Mouse (Mus musculus) mouse embryonic stem cell (cell line): ENCODE measurements around the gene Pde9a.

ENCODE experiments used
- in situ Hi-C, 2 experiments: fragments of 300-500 bp; cut with MboI; formaldehyde crosslinking; loops; 1 replicate in 1 of 2; 3 replicates in 1 of 2; pipeline ENCODE4 v1.14.3; 2019 to 2020; ENCODE audit warnings: low sequenced_read_pairs in 2 of 2, low pct_unique_long_range_greater_than_20kb in 1 of 2, mixed read lengths in 1 of 2; ENCODE audit not compliant: unreplicated experiment in 1 of 2

Pde9a gene

DNA sequence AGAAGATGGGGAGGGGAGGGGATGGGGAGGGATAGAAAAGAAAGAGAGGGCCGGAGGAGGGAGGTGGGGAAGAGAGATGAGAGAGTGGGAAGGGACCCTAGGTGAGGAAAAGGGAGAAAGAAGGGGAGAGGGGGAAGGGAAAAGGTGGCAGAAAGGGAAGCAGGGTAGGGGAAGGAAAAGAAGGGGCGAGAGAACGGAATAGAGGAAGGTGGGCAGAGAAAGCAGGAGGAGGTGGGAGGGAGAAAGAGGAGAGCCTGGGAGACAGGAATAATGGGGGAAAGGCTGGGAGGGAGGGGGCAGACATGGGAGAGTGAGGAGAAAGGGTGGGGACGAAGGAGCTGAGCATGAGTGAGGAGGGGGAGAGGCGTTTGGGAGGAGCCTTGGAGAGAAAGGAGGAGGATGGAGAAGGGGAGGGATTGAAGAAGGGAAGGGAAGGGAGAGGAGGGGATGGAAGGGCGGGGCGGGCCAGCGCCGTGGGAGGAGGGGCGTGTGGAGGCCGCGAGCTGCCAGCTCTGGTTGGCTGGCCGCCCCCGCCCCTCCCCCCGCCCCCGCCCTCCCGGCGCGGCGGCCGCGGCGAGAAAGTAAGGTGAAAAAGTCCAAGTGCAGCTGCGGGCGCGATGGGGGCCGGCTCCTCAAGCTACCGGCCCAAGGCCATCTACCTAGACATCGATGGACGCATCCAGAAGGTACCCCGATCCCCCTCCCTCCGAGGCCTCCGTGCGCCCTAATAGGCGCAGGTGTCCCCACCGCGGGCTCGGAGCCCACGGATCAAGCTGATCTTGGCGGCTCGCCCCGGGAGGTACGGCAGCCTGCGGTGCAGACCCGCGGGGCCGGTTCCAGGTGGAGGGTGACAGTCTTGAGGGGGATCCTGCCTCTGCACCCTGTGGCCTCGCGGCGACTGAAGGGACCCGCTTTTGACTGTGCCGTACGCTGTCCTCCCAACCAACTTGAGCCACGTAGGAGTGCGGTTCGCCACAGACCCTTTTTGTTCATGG, at the start of gene Pde9a:
Gene Pde9a, plus strand, starts transcription at position 540 of the 995 bp plus-strand sequence.
- in situ Hi-C loops, result no loop called here

DNA sequence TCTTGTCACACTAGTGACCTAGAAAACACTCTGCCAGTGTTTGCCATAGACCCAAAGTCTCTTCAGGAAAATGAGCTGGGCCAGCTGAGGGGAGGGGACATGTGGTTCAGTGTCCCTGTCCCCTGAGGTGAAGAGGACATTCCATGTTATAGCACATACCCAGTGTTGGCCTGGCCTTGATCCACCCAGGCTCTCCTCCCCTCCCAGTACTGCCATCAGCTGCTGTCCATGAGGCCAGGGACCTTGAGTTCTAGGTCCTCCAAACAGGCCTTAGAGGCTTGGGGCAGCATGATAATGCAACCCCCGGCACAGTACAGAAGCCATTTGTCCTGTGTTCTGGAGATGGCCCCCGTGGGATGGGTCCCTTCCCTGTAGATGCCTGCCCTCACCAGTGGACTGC, 46.2 kb upstream of the Pde9a start:
- in situ Hi-C loops, result loop anchor here in 1 of 2 experiments (25.0 kb wide), 1 partner anchor 323 kb away; the partner anchor contains the start of gene U2af1

DNA sequence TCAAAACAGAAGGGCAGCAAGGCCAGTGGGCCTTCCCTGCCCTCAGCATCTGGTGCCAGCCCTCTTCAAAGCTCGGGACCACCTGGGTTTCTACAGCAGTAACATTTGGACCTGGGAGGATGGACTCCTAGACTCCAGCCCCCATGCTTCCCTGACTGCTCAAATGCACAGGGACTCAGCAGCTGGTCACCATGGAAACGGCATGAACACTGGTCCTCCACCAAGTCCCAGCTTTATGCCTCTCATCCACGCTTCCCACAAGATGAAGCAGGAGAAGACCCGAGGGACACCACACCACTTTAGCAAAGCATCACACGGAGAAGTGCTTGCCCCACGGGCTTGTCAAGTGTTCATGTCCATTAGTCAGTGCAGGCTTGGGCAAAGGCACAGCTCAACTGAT, 43.8 kb upstream of the Pde9a start:
- in situ Hi-C loops, result loop anchor here in 1 of 2 experiments (25.0 kb wide), 1 partner anchor 320 kb away; the partner anchor contains the start of gene U2af1

DNA sequence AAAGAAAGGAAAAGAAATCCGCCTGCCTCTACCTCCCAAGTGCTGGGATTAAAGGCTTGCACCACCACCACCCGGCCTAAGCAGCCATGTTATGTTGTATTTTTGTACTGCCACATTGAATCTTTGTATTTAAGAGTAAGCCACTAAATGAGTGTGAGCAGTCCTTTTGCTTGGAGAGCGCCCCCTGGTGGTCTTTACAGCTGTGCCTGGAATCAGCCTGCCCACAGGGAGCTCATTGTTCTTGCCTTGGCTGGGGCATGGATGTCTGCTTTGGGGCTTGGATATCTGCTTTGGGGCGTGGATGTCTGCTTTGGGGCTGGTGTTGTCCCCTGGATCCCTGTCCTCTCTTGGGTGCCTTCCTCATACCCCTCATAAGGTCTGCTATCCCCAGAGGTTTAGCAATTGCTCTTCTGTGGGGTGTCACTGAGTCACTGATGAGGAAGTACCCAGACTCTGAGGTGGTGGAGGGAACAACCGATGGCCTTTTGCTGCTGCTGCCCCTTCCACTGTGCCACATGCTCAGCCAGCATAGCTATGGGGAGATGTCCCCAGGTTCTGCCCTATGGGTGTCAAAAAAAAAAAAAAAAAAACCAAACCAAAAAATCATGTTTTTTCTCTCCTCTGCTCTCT, 41.7 kb upstream of the Pde9a start:
- in situ Hi-C loops, result loop anchor here in 1 of 2 experiments (25.0 kb wide), 1 partner anchor 318 kb away; the partner anchor contains the start of gene U2af1

DNA sequence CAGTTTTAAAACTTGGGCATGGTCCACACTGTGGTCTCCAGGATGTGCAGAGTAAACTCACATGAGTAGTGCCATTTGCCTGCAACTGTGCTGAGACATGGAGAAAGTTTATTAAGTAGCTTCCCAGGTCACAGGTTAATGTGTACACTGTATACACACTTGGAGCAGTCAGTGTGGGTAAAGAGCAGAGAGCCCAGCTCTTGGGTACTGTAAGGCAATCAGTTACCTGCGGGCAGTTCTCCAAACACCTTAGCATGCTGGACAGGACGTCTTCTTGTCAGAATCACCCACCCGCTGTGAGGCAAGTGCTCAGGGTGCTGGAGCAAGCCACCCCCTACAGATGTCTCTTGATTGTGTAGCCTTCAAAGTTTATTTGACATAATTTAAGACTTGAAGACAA, 41.2 kb upstream of the Pde9a start:
- in situ Hi-C loops, result loop anchor here in 1 of 2 experiments (25.0 kb wide), 1 partner anchor 317 kb away; the partner anchor contains the start of gene U2af1

DNA sequence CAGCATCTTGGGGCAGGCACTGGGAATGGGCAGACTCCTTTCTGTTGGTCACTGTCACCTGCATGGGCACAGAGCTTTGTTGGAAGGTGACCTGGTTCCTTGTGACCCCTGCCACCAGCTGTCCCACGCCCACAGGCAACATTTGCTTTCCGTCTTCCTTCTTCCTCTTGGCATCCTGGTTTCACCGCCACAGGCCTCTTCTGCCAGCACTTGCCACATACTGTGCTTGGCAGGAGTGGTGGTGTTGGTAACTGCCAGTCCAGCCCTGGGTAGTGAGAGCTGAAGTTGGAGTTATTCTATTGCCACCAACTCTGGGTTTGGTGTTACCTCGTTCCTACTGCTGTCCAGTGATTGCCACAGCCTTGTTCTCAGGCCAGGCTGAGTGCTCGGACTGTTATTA, 37.9 kb upstream of the Pde9a start:
- in situ Hi-C loops, result loop anchor here in 1 of 2 experiments (25.0 kb wide), 1 partner anchor 314 kb away; the partner anchor contains the start of gene U2af1

DNA sequence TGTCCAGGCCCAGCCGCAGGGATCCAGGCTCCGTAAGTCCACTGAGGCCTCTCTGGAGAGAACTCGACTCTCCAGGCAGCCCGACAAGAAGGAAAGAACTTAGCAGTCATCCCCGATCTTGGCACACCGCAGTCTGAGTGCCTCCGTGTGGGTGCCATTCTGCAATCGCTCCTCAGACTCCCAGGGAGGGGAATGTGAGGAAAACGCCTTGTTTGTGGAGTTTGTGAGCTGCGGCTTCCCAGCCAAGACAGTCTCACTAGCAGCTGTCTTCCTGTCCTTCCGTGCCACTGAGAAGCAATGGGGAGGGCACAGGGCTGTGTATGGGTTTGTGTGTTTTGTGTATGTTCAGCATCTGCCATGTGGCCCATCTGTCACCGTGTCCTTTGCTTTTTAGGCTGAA, 36.6 kb upstream of the Pde9a start:
- in situ Hi-C loops, result loop anchor here in 1 of 2 experiments (25.0 kb wide), 1 partner anchor 313 kb away; the partner anchor contains the start of gene U2af1

DNA sequence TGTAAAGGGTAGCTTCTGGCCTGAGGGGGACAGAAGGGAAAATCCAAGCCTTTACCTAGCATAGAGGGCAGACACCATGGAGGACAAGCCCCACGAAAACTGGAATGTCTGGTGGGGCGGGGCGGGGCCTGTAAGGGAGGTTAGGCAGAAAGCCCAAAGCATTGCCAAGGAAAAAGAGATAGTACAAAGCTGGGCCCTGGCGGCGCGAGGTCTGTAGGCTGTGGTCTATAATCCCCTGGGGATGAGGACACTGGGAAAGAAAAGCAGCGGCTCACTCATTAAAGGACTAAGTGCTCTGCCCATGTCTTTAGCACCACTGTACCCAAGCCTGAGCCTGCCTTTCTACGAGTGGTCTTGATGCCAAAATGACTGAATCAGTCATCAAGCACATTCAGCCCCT, 34.0 kb upstream of the Pde9a start:
- in situ Hi-C loops, result loop anchor here in 1 of 2 experiments (25.0 kb wide), 1 partner anchor 110 kb away; no protein-coding TSS in a partner anchor

DNA sequence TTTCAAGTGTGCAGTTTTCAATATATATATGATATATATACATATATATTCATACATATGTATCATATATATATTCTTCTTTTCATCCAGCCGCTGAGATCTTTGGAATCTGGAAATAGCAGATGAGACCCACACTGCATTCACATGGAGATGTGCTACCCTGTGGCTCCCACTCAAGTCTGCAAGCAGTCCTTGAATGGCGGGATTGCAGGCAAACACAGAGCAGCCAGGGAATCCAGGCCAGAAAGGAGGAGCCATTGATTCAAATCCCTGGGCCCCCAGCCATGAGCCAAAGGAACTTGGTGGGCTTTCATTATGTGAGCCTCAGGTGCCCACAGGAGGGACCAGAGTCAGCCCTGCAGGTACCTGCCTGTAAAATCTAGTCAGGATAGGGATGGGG, 32.8 kb upstream of the Pde9a start:
- in situ Hi-C loops, result loop anchor here in 1 of 2 experiments (25.0 kb wide), 1 partner anchor 109 kb away; no protein-coding TSS in a partner anchor

DNA sequence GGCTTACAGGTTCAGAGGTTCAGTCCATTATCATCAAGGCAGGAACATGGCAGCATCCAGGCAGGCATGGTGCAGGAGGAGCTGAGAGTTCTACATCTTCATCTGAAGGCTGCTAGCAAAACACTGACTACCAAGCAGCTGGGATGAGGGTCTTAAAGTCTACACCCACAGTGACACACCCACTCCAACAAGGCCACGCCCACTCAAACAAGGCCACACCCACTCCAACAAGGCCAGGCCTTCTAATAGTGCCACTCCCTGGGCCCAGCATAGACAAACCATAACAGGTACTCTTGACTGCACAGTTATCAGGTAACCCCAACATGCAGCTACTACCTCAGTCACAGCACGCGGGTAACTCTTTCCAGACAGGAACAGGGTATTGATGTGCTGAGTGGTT, 31.3 kb upstream of the Pde9a start:
- in situ Hi-C loops, result loop anchor here in 1 of 2 experiments (25.0 kb wide), 1 partner anchor 108 kb away; no protein-coding TSS in a partner anchor

DNA sequence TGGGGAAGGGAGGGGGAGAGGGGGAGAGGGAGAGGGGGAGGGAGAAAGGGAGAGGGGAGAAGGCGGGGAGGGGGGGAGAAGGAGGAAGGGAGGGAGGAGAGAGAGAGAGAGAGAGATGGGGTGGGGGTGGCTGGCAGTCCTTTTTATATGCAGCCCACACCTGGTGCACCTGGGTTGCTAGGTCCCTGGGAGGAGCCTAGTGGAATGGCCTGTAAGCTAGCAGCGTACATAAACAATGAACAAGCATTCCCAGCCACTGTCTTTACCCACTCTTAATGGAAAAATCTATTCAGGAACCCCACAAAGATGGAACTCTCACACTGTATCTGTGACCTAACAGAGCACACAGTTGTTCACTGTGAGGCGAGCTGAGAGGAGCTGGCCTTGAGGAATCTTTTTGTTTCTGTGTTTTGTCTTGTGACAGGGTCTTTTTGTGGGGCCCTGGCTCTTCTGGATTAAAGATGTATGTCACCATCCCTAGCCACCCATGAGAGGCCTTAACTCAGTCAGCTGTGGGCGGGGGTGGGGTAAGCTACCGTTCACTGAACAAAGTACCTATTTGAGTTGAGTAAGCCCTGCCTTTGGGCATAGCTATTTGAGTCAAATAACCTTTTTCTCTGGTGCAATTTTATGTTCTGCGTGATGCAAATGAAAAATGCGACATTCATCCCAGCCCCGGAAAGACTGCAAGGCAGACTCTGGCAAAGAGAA, 30.1 kb upstream of the Pde9a start:
- in situ Hi-C loops, result loop anchor here in 1 of 2 experiments (25.0 kb wide), 1 partner anchor 106 kb away; no protein-coding TSS in a partner anchor

DNA sequence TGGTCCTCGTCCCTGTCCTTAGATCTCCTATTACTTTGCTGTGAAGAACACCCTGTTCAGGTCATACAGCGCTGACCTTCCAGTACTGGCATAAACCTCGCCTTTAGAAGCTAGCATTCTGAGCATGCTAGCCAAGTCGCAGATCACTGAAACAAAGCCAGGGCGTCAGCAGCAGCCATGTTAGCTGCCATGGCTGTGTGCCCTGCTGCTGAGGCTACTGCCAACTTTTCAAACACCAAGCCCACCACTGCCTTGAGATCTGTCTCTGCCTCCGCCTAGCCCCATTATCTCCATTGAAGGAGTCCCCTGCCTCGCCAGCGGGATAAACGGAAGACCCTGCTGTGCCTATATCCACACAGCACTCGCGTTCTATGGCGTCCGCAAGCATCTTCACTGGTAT, 25.4 kb upstream of the Pde9a start:
- in situ Hi-C loops, result loop anchor here in 1 of 2 experiments (25.0 kb wide), 1 partner anchor 102 kb away; no protein-coding TSS in a partner anchor

DNA sequence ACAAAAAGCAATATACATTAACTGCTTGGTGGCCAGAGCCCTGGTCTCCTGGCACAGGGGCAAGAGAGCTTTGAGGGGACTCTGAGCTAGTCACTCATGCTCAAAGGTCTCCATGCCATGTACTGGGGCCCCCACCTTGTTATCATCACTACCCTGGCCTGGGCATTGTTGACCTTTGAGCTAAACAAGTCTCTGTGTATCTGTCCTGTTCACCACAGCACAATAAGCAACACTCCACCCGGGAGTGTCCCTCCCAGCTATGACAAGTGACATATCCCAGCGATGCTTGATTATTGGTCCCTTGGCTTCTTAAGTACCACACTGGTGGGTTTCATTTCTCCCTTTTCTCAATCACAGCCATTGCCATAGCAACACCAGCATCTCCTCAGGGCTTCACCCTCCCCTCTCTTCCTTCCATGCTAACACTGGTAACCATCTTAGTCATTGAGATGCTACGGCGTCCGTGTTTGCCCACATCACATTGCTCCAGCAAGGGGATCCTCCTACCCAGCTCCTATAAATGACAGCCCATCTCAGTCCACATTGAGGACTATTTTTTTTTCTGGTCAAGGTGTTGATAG, 20.3 kb upstream of the Pde9a start:
- in situ Hi-C loops, result loop anchor here in 1 of 2 experiments (25.0 kb wide), 1 partner anchor 97 kb away; no protein-coding TSS in a partner anchor

DNA sequence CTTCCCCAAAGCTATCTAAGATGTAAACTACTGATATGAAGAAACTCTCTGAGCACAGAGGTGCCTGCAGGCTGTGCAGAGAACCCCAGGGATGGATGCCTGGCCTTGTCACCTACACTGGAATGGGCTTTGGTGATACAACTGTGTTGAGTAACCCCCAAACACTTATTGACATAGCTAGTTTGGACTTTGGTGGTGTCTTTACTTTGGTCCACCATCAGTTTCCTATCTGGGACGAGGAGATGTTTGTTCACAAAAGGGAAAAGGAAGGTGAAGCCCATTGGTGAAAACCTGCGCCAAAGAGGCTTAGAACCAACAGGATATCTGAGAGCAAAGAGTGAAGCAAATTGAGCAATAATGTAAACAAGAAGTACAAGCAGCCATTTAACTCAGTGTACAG, 15.8 kb upstream of the Pde9a start:
- in situ Hi-C loops, result loop anchor here in 1 of 2 experiments (25.0 kb wide), 1 partner anchor 92 kb away; no protein-coding TSS in a partner anchor

DNA sequence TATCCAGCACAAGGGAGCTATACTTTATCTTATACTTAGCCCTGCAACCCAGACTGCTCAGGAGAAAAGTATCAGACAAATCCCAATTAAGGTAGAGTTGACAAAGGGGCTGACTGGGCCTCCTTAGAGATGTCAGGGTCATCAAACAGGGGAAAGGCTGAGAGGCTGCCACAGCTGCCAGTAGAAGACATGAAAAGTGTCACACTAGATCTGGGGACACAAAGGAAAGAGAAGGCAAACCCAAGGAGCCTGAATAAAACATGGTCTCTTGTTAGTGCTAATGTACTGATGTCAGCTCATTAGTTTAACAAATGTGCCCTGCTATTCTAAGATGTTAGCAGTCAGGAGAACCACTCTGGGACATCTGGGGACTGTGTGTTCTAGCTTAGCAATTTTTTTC, 15.1 kb upstream of the Pde9a start:
- in situ Hi-C loops, result loop anchor here in 1 of 2 experiments (25.0 kb wide), 1 partner anchor 91 kb away; no protein-coding TSS in a partner anchor

DNA sequence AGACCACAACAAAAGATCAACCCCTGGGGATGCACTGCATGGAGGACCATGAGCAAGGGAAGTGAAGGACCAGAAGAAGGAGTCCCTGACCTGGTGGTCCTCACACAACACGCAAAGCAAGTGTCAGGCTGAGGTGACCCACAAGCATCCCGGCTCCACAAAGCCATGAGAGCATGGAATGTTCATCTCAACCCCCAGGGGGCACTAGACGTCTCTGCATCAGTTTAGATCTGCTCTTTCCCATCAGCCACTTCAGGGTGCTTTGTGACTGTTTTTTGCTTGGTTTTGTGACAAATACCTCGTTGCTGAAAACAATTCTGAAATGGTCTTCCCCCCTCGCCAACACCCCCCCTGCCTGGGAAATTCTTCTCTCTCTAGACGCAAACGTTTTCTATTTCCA, 8.0 kb upstream of the Pde9a start:
- in situ Hi-C loops, result no loop called here

DNA sequence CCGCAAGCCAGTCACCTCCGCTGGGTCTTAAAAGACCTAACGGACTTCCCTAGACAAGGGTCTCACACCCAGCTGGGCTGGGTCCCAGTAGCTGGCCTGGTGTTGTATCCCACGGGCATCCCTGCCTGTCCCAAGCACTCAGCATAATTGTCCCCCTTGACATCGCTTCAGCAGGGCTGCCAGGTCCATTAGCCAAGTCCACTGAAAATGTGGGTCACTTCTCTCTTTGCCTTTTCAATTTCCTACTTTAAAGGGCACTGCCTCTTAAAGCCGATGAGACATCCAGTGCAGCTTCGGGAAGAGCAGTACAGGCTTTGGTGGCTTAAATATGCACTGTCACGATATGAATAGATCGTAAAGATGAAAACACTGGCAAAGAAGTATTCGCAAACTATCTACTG, 7.6 kb upstream of the Pde9a start:
- in situ Hi-C loops, result no loop called here

DNA sequence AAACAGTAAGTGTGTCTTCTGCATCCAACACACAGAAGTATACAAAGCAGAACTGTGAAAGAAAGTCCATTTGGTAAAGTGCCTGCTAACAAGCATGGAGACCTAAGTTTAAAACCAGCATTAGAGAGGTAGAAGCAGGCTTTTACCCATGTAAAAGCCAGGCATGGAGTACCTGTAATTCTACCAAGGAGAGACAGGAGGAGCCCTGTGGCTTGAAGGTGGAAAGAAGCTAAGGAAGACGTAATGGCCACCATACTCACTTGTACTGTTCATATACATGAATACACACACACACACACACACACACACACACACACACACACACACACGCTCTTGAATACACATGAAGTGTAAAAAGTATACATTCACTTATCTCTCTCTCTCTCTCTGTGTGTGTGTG, 6.9 kb upstream of the Pde9a start:
- in situ Hi-C loops, result no loop called here
